Mouse (Mus musculus): ENCODE data around the gene Gm3573.
"Not testable (repeated sequence)": the region's sequence is repeated elsewhere in the genome, so short reads cannot be mapped to it uniquely, and the experiment has no call there.

The Gm3573 gene

GRCm38 (mm10) chr14:42190691-42191090 is at the start of gene Gm3573:
TSS of gene Gm3573 (minus strand) at chr14:42190791.
- not testable (repeated sequence) for DNase-seq (ENCODE audit: extremely low spot score, low spot score)

DNA sequence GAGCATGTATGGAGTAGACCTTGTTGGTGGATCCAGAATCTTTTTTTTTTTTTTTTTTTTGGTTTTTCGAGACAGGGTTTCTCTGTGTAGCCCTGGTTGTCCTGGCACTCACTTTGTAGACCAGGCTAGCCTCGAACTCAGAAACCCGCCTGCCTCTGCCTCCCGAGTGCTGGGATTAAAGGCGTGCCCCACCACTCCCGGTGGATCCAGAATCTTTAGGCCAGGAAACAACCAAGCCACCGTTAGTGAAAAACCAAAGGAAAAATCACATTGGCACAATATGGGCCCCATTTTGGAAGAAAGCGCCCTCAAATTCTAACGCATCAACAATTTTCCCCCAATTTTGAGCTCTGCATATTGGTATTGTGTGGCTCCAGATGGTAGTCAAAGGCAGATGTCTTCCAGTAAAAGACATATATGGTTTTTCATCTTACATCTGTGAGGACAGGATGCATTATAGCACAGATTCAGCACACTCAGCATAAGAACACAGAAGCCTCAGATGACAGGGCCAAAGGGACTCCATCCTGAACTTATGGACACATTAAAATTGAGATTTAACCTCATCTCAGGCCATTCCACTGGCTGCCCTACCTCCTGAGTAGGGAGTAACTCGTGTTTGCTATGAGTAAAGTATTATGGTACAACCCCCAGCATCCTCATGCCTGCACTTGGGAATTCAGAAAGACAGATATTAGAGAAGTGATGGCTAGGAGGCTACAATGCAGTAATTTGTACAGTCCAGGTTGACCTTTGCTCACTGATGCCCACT is 26.4 kb upstream of the Gm3573 start:
- not testable (repeated sequence) for DNase-seq (ENCODE audit: extremely low spot score, low spot score)

DNA sequence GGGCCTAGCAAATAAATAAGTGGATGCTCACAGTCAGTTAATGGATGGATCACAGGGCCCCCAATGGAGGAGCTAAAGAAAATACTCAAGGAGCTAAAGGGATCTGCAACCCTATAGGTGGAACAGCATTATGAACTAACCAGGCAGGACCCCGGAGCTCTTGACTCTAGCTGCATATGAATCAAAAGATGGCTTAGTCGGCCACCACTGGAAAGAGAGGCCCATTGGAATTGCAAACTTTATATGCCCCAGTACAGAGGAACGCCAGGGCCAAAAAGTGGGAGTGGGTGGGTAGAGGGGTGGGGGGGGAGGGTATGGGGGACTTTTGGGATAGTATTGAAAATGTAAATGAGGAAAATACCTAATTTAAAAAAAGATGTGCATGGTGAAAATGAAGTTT is 6.7 kb downstream of the Gm3573 start:
- DNase-seq (ENCODE audit: extremely low spot score, low spot score) = not testable (repeated sequence)

DNA sequence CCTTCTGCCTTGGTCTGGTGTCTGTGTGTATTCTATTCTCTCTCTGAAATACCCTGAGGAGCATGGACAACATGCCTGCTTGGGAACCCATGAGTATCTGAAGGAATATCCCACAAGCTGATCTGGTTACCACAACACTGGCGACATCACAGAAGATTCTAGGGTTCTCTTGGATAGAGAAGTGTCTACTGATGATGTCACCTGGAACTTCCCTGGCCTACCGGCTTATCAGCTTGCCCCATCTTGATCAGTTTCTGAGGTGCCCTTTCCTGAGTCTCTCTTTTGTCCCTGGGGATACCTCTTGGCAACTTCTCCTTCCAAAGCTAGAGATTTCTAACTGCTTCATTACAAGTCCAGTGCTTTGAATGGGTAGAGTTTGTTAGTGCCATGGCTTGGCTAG is 28.1 kb downstream of the Gm3573 start, which contains the start of gene Gm17027:
Gene Gm17027, minus strand, starts transcription at position 101 of the 400 bp plus-strand sequence.
- DNase-seq (ENCODE audit: extremely low spot score, low spot score) = not testable (repeated sequence)
